ENCODE assay signal across 20 mouse cellular contexts in the genomic region with DNA sequence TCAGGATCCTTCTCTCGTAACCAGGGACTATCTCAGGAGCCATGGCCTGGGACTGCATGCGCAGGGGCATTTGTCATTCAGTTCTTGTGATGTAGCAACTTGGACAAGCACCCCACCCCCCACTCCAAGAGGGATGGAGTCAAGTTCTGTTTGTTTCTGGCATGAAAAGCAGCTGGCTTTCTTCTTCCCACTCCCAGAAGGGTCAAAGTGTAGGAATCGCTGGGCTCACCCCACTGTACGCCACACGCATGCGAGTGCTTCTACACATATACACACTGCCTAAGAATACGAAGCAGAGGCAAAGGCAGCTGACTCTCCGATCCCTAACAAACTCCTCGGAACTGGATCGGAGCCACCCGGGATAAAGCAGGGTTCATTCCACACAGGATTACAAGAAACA.
DNase-seq lines count a peak whose midpoint lies in the region; ATAC-seq lines count a peak whose summit lies in the region.
"Had no signal": no experiment of that assay in that cellular context is flagged by ENCODE, and none has a peak within 500 bp of the region (broad histone marks: within the 10 kb centered on the region; RNA-seq: fewer than 3 reads in every experiment).

No protein-coding gene starts in this region.

- peaks cover 14% of the 10 kb centered on the region for H3K4me1 ChIP-seq in kidney, embryonic 15.5 days
- H3K4me1 ChIP-seq: hindbrain, embryonic 15.5 days; intestine, embryonic 15.5 days; limb, embryonic 15.5 days; midbrain, embryonic 12.5 days had no signal

- H3K9me3 ChIP-seq in kidney, embryonic 15.5 days (replicated peaks), result no peaks in the 10 kb centered on the region
- H3K9me3 ChIP-seq: embryonic facial prominence, embryonic 10.5 days; heart, embryonic 10.5 days; hindbrain, embryonic 15.5 days; intestine, embryonic 15.5 days; limb, embryonic 15.5 days; midbrain, embryonic 12.5 days had no signal

- H3K4me3 ChIP-seq in kidney, embryonic 15.5 days (replicated peaks), result no peak overlapping the region
- H3K4me3 ChIP-seq: embryonic facial prominence, embryonic 10.5 days; heart, embryonic 10.5 days; hindbrain, embryonic 15.5 days; intestine, embryonic 15.5 days; limb, embryonic 15.5 days; midbrain, embryonic 12.5 days had no signal

- no peaks in the 10 kb centered on the region for H3K27me3 ChIP-seq in kidney, embryonic 15.5 days
- H3K27me3 ChIP-seq: hindbrain, embryonic 15.5 days; intestine, embryonic 15.5 days; limb, embryonic 15.5 days; midbrain, embryonic 12.5 days had no signal

- no peak overlapping the region for H3K27ac ChIP-seq in kidney, embryonic 15.5 days
- H3K27ac ChIP-seq: embryonic facial prominence, embryonic 10.5 days; heart, embryonic 10.5 days; hindbrain, embryonic 15.5 days; intestine, embryonic 15.5 days; limb, embryonic 15.5 days; liver, embryonic 14.5 days; midbrain, embryonic 12.5 days had no signal

- no peak overlapping the region for H3K4me2 ChIP-seq in kidney, embryonic 15.5 days
- H3K4me2 ChIP-seq: hindbrain, embryonic 15.5 days; intestine, embryonic 15.5 days; limb, embryonic 15.5 days; midbrain, embryonic 12.5 days had no signal

- 54% methylated on average over 11 of the region's 11 CpGs for WGBS in kidney, embryonic 15.5 days

- H3K36me3 ChIP-seq in kidney, embryonic 15.5 days, result peaks cover 51% of the 10 kb centered on the region

- no peak overlapping the region for H3K9ac ChIP-seq in kidney, embryonic 15.5 days
- H3K9ac ChIP-seq: hindbrain, embryonic 15.5 days; intestine, embryonic 15.5 days; limb, embryonic 15.5 days; liver, embryonic 14.5 days; midbrain, embryonic 12.5 days had no signal

- DNase-seq in cerebellum, adult 9-11 months, result peak; percentile 28
- no peak for DNase-seq in cerebellum, postnatal 36 days
- peak; percentile 62 to 75 for DNase-seq in kidney, postnatal 4 days
- peak; percentile 67 to 87 for DNase-seq in lung, postnatal 4 days
- no peak for DNase-seq in layer of hippocampus, postnatal 10 days (ENCODE audit: low spot score in 2 of 2)
- DNase-seq in embryo, embryonic 9.5 days (ENCODE audit: extremely low spot score), result no peak
- DNase-seq: adrenal gland, postnatal 14 days; cerebellum, adult 2 months; gastrocnemius, postnatal 10 days; left cerebral cortex, postnatal 4 days; thymus, postnatal 25 days had no signal

- no peak; the same call in 1 of the 2 replicates for ATAC-seq in kidney, embryonic 15.5 days (replicated peaks; ENCODE audit: low FRiP score)
- ATAC-seq: forebrain, embryonic 16.5 days; intestine, embryonic 15.5 days had no signal

Comparison
In these comparisons a context has a peak if more than half of its experiments do, and no peak if none do; other contexts are left out.
1. DNase-seq: peak in cerebellum, adult 9-11 months (single experiment), kidney, postnatal 4 days (2 of 2) and lung, postnatal 4 days (2 of 2); none in cerebellum, postnatal 36 days (0 of 2), layer of hippocampus, postnatal 10 days (0 of 2) and embryo, embryonic 9.5 days (single experiment).